Mouse (Mus musculus): ENCODE measurements around the gene Cldn9. TPM values are rescaled to one million over a fixed set of nuclear protein-coding genes. Genes with fewer than 3 reads are reported as not detected.
A peak's percentile ranks its signal among the peaks of the same experiment; 100 is the strongest.

Cldn9 gene
- polyA plus RNA-seq, 1 experiment from 2014 or later, result 41.2 TPM

DNA sequence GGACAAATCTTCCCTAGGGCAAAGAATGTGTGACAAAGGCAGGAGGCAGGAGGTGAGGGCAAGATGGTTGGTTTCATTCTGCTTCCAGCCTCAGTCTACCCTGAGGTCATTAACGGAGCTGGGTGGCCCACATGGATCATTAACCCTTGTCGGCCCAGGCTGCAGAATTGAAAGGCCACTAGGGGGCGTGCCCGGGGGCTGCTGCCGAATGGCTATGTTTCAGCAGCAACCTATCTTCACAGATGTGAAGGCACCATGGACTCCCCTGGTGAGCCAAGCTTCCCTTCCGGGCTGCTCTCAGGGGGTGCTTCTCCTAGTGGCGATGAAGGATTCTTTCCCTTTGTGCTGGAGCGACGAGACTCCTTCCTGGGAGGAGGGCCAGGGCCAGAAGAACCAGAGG lies 22.3 kb downstream of the Cldn9 start:
- under 1% methylated on average over 9 of the region's 9 CpGs for WGBS
- no peak for DNase-seq (ENCODE audit: low spot score)
- Histone ChIP-seq H3K4me3 (replicated peaks; ENCODE audit: low read depth, low read length) (no peak overlapping the region), H3K4me2 (ENCODE audit: low read length) (no peak overlapping the region), H3K27me3 (ENCODE audit: insufficient read depth, low read length) (peaks cover 17% of the 10 kb centered on the region), H3K9ac (ENCODE audit: low read depth, low read length) (no peak overlapping the region), H3K4me1 (replicated peaks; ENCODE audit: insufficient read depth, low read length) (peaks cover 6% of the 10 kb centered on the region; the same call in 1 of the 2 replicates), H3K36me3 (ENCODE audit: insufficient read depth, low read length) (peaks cover 3% of the 10 kb centered on the region; the same call in 1 of the 2 replicates), H3K27ac (no peak overlapping the region), H3K9me3 (replicated peaks; ENCODE audit: low read length) (no peaks in the 10 kb centered on the region)
- TF ChIP-seq CTCF (IDR thresholded peaks at IDR 0.05; ENCODE audit: low read depth), result peak; percentile 69
- no peak; the same call in 1 of the 2 replicates for ATAC-seq (replicated peaks; ENCODE audit: low FRiP score, low read depth)

DNA sequence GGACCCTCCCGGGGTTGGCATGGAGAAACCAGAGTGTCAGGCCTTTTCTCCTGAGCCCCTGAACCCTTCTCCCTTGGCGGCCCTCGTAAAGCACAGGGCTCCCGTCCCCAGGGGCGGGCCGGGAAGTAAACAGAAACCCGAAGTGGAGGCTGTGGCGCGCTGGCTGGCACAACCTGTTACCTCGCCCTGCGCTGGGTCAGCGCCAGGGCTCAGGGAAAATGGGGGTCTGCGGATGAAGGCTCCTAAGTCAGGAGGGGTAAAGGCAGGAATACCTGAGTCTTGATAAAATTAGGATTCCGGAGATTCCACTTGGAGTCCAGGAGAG lies 23.0 kb downstream of the Cldn9 start:
- Histone ChIP-seq H3K9ac (ENCODE audit: low read depth, low read length) (peak overlapping the region; percentile 35; the same call in 1 of the 2 replicates), H3K4me2 (ENCODE audit: low read length) (peak overlapping the region; percentile 57), H3K27ac (no peak overlapping the region), H3K27me3 (ENCODE audit: insufficient read depth, low read length) (peaks cover 17% of the 10 kb centered on the region), H3K9me3 (replicated peaks; ENCODE audit: low read length) (no peaks in the 10 kb centered on the region), H3K36me3 (ENCODE audit: insufficient read depth, low read length) (no peaks in the 10 kb centered on the region), H3K4me3 (replicated peaks; ENCODE audit: low read depth, low read length) (peak overlapping the region; percentile 36), H3K4me1 (replicated peaks; ENCODE audit: insufficient read depth, low read length) (peaks cover 6% of the 10 kb centered on the region; the same call in 1 of the 2 replicates)
- WGBS, result 2% methylated on average over 14 of the region's 14 CpGs
- ATAC-seq (replicated peaks; ENCODE audit: low FRiP score, low read depth) (no peak; the same call in 1 of the 2 replicates), DNase-seq (ENCODE audit: low spot score) (no peak)
- TF ChIP-seq CTCF (IDR thresholded peaks at IDR 0.05; ENCODE audit: low read depth), result no peak

DNA sequence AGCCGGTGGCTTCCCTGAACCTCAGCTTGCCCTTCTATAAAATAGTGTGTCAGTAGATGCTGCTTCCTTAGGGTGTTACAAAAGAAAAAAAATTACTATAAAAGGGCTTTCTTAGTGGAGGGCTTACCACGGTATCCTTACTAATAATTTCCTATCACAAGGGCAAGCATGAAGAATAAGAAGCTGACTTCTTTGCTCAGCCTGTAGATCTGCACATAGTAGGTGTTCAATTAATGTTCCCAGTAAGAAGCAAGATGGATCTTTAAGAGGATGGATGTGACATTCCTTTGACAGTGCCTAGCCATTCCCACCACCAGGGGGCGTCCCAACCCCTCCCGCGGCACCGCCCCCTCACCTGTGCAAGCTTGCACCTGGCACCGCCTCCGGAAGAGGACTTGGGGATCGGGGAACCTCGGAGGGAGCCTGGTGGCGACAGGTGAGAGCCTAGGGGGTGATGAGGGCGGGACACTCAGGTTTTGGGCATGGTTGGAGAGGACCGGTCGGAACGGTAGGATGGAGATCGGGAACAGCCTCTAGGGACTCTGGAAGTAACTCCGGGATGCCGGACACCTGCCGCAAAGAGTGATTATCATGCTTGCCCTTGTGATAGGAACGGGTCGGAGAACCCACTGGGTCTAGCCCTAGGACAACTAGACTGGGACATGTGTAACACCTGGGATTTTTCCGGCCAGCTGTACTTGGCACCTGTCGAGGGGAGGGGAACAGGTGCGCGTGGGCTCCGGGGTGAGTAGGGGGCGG lies 23.5 kb downstream of the Cldn9 start, which contains the start of gene Bicdl2:
Bicdl2 (plus strand) TSS at position 390 of the 759 bp plus-strand sequence.
- peaks cover 17% of the 10 kb centered on the region for H3K27me3 ChIP-seq (ENCODE audit: insufficient read depth, low read length)
- WGBS, result 2% methylated on average over 27 of the region's 27 CpGs

DNA sequence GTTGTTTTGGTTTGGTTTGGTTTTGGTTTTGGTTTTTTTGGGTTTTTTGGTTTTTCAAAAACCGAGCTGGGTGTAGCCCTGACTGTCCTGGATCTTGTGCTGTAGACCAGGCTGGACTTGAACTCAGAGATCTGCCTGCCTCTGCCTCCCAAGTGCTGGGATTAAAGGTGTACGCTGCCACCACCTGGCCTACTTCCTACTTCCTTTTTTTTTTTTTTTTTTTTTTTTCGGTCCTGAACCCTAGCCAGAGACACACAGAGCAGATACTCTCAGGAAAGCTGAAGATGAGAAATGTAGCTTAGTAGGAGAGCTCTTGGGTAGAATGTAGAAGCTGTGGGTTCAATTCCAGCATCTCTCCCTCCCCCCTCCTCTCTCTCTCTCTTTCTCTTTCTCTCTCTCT lies 25.4 kb downstream of the Cldn9 start:
- no peaks in the 10 kb centered on the region for H3K36me3 ChIP-seq (ENCODE audit: insufficient read depth, low read length)
- ATAC-seq (replicated peaks; ENCODE audit: low FRiP score, low read depth), result no peak
- 89% methylated on average over 3 of the region's 3 CpGs for WGBS

More for the DNA sequence above, 23.5 kb downstream of the Cldn9 start, which contains the start of gene Bicdl2:
- ATAC-seq (replicated peaks; ENCODE audit: low FRiP score, low read depth) (peak; percentile 34), DNase-seq (ENCODE audit: low spot score) (no peak)
- Histone ChIP-seq H3K4me3 (replicated peaks; ENCODE audit: low read depth, low read length) (peak within 1 kb of the TSS; percentile 36), H3K9ac (ENCODE audit: low read depth, low read length) (peak within 1 kb of the TSS; percentile 35; the same call in 1 of the 2 replicates), H3K27ac (no peak within 1 kb of the TSS), H3K4me1 (replicated peaks; ENCODE audit: insufficient read depth, low read length) (peaks cover 6% of the 10 kb centered on the region; the same call in 1 of the 2 replicates), H3K9me3 (replicated peaks; ENCODE audit: low read length) (no peaks in the 10 kb centered on the region), H3K4me2 (ENCODE audit: low read length) (peak within 1 kb of the TSS; percentile 57), H3K36me3 (ENCODE audit: insufficient read depth, low read length) (no peaks in the 10 kb centered on the region)
- peak; percentile 87 for TF ChIP-seq CTCF (IDR thresholded peaks at IDR 0.05; ENCODE audit: low read depth)

DNA sequence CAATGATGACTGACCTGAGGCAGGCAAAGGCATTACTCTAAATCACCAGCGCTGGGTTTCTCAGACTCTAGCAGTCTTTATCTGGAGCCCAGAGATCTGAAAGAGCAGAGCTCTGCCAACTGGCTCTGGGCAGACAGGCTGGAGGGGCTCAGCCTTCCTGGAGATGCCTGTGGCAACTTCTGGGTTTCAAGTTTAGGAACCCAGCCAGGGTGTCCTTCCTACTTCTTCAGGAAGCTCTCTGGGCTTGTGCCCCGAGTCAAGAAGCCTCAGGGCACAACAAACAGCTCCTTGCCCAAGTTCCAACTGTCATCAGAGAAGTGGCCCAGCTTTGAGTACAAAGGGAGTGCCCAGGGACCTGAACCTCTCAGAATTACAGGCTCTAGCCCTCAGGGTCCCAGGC lies 29.4 kb downstream of the Cldn9 start:
- H3K4me2 ChIP-seq (ENCODE audit: low read length), result no peak overlapping the region
- no peak overlapping the region for H3K27ac ChIP-seq
- no peak overlapping the region for H3K4me3 ChIP-seq (replicated peaks; ENCODE audit: low read depth, low read length)
- no peak overlapping the region for H3K9ac ChIP-seq (ENCODE audit: low read depth, low read length)
- 58% methylated on average over 2 of the region's 2 CpGs for WGBS
- no peaks in the 10 kb centered on the region for H3K27me3 ChIP-seq (ENCODE audit: insufficient read depth, low read length)
- no peaks in the 10 kb centered on the region for H3K9me3 ChIP-seq (replicated peaks; ENCODE audit: low read length)
- ATAC-seq (replicated peaks; ENCODE audit: low FRiP score, low read depth), result no peak
- DNase-seq (ENCODE audit: low spot score), result no peak
- no peaks in the 10 kb centered on the region for H3K4me1 ChIP-seq (replicated peaks; ENCODE audit: insufficient read depth, low read length)
- TF ChIP-seq CTCF (IDR thresholded peaks at IDR 0.05; ENCODE audit: low read depth), result no peak
- H3K36me3 ChIP-seq (ENCODE audit: insufficient read depth, low read length), result no peaks in the 10 kb centered on the region

More for the DNA sequence above, 25.4 kb downstream of the Cldn9 start:
- Histone ChIP-seq H3K4me3 (replicated peaks; ENCODE audit: low read depth, low read length) (no peak overlapping the region), H3K4me1 (replicated peaks; ENCODE audit: insufficient read depth, low read length) (peaks cover 6% of the 10 kb centered on the region; the same call in 1 of the 2 replicates), H3K9ac (ENCODE audit: low read depth, low read length) (no peak overlapping the region), H3K9me3 (replicated peaks; ENCODE audit: low read length) (no peaks in the 10 kb centered on the region), H3K4me2 (ENCODE audit: low read length) (no peak overlapping the region), H3K27ac (no peak overlapping the region), H3K27me3 (ENCODE audit: insufficient read depth, low read length) (peaks cover 17% of the 10 kb centered on the region)
- TF ChIP-seq CTCF (IDR thresholded peaks at IDR 0.05; ENCODE audit: low read depth), result no peak
- DNase-seq (ENCODE audit: low spot score), result no peak

DNA sequence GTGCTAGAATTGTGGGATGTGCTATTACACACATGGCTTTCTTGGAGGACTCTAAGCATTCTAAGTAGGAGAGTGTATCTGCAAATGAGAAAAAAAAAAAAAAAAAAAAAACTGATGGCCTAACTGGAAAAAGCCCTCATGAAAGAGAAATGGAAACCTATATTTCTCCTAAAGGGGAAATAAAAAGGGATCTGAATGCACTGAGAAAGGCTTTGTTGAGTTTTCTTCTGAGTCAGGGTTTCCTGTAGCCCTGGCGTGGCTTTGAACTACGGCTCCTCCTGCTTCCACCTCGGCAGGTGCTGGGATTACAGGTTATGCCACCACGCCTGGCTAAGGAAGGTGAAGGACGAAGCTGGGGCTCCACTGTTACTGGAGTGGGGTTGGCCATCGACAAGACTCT lies 29.8 kb downstream of the Cldn9 start:
- H3K36me3 ChIP-seq (ENCODE audit: insufficient read depth, low read length), result no peaks in the 10 kb centered on the region
- H3K4me2 ChIP-seq (ENCODE audit: low read length), result no peak overlapping the region
- ATAC-seq (replicated peaks; ENCODE audit: low FRiP score, low read depth) (no peak), DNase-seq (ENCODE audit: low spot score) (no peak)
- H3K9ac ChIP-seq (ENCODE audit: low read depth, low read length), result no peak overlapping the region
- WGBS, result 57% methylated on average over 6 of the region's 6 CpGs
- H3K27me3 ChIP-seq (ENCODE audit: insufficient read depth, low read length), result no peaks in the 10 kb centered on the region
- no peaks in the 10 kb centered on the region for H3K9me3 ChIP-seq (replicated peaks; ENCODE audit: low read length)
- H3K4me1 ChIP-seq (replicated peaks; ENCODE audit: insufficient read depth, low read length), result no peaks in the 10 kb centered on the region
- no peak overlapping the region for H3K4me3 ChIP-seq (replicated peaks; ENCODE audit: low read depth, low read length)
- no peak for TF ChIP-seq CTCF (IDR thresholded peaks at IDR 0.05; ENCODE audit: low read depth)
- no peak overlapping the region for H3K27ac ChIP-seq

Data from kidney, postnatal 0 days (tissue).